Mouse (Mus musculus) lung, embryonic 14.5 days (tissue): ENCODE results near the gene T. TPM values are rescaled to one million over a fixed set of nuclear protein-coding genes. Genes with fewer than 3 reads are reported as not detected.

ENCODE experiments used
- ATAC-seq: fragments of 200-750 bp; cut with Nextera tagmentation; 2 replicates; pipeline ENCODE4 v1.8.0; 2017; ENCODE audit warnings: mild to moderate bottlenecking, moderate TSS enrichment, moderate library complexity; ENCODE audit not compliant: insufficient read depth
- DNase-seq: peaks from one replicate; pipeline ENCODE4 v3.0.0-alpha.2; 2015
- H3K27ac ChIP-seq: fragments of 300-500 bp; sonication (generic); 2 replicates; pipeline ENCODE4 v1.5.1; 2014; ENCODE audit warnings: low read depth, mild to moderate bottlenecking, moderate library complexity
- H3K27me3 ChIP-seq: fragments of 300-500 bp; sonication (generic); 2 replicates; pipeline ENCODE4 v1.6.1; 2014; ENCODE audit warnings: low read length, control low read depth; ENCODE audit not compliant: insufficient read depth
- H3K36me3 ChIP-seq: fragments of 300-500 bp; sonication (generic); 2 replicates; pipeline ENCODE4 v1.6.1; 2014; ENCODE audit warnings: control low read depth; ENCODE audit not compliant: insufficient read depth
- H3K4me1 ChIP-seq: fragments of 300-500 bp; sonication (generic); 2 replicates; pipeline ENCODE4 v1.6.1; 2014; ENCODE audit warnings: antibody characterized with exemption, control low read depth; ENCODE audit not compliant: insufficient read depth
- H3K4me2 ChIP-seq: fragments of 300-500 bp; sonication (generic); 2 replicates; pipeline ENCODE4 v1.6.1; 2014; ENCODE audit warnings: mild to moderate bottlenecking
- H3K4me3 ChIP-seq: fragments of 300-500 bp; sonication (generic); 2 replicates; pipeline ENCODE4 v1.5.1; 2014; ENCODE audit warnings: low read depth, low read length
- H3K9ac ChIP-seq: fragments of 300-500 bp; sonication (generic); 2 replicates; pipeline ENCODE4 v1.6.1; 2014
- H3K9me3 ChIP-seq: fragments of 300-500 bp; sonication (generic); 2 replicates; pipeline ENCODE4 v1.6.1; 2016; ENCODE audit warnings: low read depth, low read length, control low read depth
- CTCF ChIP-seq: IDR thresholded peaks from 2 replicates; pipeline ENCODE4 v1.5.1; 2016; ENCODE audit warnings: antibody characterized with exemption, low read depth
- WGBS: fragments of 180-500 bp; shearing (Covaris S2); extraction: QIAGEN DNeasy Blood & Tissue Kit; methylation state at CpG from one replicate; pipeline ENCODE4 v1.1.7; 2014; 5-methylcytosine and 5-hydroxymethylcytosine counted together
- polyA plus RNA-seq: library from polyadenylated mRNA; unstranded; fragments of >200 nt; fragmentation: Nextera tagmentation; extraction: Ambion mirVana; gene quantifications from 2 replicates; pipeline ENCODE4 v1.2.1, GENCODE M21; 2014

The T gene
- polyA plus RNA-seq, result 0.34 and 0.45 TPM in 2 replicates

GRCm38 (mm10) chr17:8433978-8434960 is at the start of gene T:
T (plus strand) TSS chr17:8434423.
- peak within 1 kb of the TSS; percentile 32 for H3K4me3 ChIP-seq
- 1% methylated on average over 65 of the region's 65 CpGs for WGBS
- H3K27me3 ChIP-seq, result peaks cover 90% of the 10 kb centered on the region
- DNase-seq (peak; percentile 30), ATAC-seq (no peak)
- TF ChIP-seq CTCF, result no peak
- no peaks in the 10 kb centered on the region for H3K9me3 ChIP-seq
- H3K9ac ChIP-seq, result no peak within 1 kb of the TSS
- H3K36me3 ChIP-seq, result no peaks in the 10 kb centered on the region
- H3K4me2 ChIP-seq, result peak within 1 kb of the TSS; percentile 60
- no peak within 1 kb of the TSS for H3K27ac ChIP-seq
- no peaks in the 10 kb centered on the region for H3K4me1 ChIP-seq

DNA sequence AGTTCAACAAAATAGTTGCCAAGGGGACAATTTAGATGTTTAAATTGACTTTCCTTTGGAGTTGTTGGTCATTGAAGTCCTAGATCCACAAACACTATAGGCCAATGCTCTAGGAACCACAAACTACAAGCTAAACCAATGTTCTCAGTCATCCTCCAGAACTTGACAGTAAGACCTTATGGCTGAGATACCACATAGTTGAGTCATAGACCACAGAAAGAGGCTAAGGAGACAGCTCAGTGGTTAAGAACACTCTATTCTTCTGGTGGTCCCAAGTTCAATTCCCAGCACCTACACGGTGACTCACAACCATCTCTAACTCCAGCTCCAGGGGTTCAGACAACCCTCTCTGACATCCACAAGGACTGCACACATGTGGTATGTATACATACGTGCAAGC is 48.8 kb upstream of the T start:
- TF ChIP-seq CTCF, result no peak
- no peak overlapping the region for H3K27ac ChIP-seq
- no peaks in the 10 kb centered on the region for H3K9me3 ChIP-seq
- no peaks in the 10 kb centered on the region for H3K36me3 ChIP-seq
- DNase-seq (no peak), ATAC-seq (no peak)
- no peak overlapping the region for H3K4me2 ChIP-seq
- H3K4me1 ChIP-seq, result no peaks in the 10 kb centered on the region
- peaks cover 30% of the 10 kb centered on the region for H3K27me3 ChIP-seq
- 93% methylated on average over 2 of the region's 2 CpGs for WGBS
- H3K9ac ChIP-seq, result no peak overlapping the region
- H3K4me3 ChIP-seq, result no peak overlapping the region

DNA sequence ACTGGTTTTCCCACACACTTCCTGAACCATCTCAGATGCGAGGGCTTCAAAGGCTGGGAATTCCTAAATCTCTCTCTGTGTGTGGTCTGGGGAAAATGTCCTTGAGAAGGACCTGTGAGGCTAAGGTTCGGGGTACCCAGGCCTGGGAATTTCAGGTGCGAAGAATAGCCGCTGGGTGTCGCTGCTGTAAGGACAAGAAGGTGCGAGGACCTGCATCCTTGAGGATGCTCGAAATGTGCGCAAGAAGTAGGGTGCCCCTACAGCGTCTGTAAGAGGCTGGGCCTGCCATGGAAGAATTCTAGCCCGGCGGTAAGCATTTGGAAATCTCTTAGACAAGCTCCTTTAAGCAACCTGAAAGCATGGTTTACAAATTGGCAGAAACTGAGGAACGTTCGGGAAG is 45.8 kb upstream of the T start:
- DNase-seq (peak; percentile 64), ATAC-seq (no peak)
- Histone ChIP-seq H3K9ac (no peak overlapping the region), H3K4me2 (no peak overlapping the region), H3K4me3 (no peak overlapping the region), H3K4me1 (no peaks in the 10 kb centered on the region), H3K36me3 (no peaks in the 10 kb centered on the region), H3K27ac (no peak overlapping the region), H3K9me3 (no peaks in the 10 kb centered on the region), H3K27me3 (peaks cover 46% of the 10 kb centered on the region)
- 2% methylated on average over 13 of the region's 13 CpGs for WGBS
- peak; percentile 65 for TF ChIP-seq CTCF

DNA sequence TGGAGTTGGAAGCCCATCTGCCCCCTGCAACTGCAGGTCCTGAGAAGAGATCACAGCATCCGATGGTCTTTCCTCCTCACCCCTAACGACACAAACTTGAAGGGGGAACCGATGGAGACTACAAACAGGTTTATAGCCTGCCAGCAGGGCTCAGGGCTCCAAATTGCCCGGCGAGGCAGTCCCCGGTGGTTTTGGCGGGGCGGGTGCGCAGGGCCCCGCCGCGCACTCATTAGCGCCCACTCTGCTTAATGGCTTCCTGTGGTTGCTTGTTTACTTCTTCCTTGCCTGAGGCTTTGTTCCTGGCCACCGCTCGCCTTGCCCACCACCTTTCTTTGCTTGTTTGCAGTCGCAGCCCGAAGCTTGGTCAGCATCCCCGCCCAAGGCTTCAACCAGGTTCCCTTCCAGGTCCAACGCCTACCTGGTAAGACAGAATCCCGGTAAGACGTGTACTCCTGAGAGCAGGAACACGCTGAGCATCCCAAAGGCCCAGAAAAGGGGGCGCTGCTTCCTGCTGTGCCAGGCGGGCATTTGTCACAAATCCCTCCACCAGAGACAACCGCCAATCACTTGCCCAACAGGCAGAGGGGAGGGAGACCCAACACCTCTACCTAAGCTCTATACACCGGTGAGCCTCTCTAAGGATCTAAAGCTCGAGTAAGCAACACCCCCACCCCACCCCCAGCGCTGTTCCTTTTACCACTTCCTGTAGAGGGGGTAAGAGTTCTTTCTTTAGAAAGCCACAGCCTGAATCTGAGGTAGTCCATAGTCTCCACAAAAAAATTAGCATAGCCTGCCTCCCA is 45.0 kb upstream of the T start:
- Histone ChIP-seq H3K4me3 (peak overlapping the region; percentile 12; the same call in 1 of the 2 replicates), H3K4me1 (no peaks in the 10 kb centered on the region), H3K9me3 (no peaks in the 10 kb centered on the region), H3K27me3 (peaks cover 46% of the 10 kb centered on the region), H3K27ac (no peak overlapping the region), H3K4me2 (peak overlapping the region; percentile 42), H3K36me3 (no peaks in the 10 kb centered on the region), H3K9ac (no peak overlapping the region)
- TF ChIP-seq CTCF, result no peak
- ATAC-seq (no peak), DNase-seq (no peak)
- 1% methylated on average over 28 of the region's 28 CpGs for WGBS

DNA sequence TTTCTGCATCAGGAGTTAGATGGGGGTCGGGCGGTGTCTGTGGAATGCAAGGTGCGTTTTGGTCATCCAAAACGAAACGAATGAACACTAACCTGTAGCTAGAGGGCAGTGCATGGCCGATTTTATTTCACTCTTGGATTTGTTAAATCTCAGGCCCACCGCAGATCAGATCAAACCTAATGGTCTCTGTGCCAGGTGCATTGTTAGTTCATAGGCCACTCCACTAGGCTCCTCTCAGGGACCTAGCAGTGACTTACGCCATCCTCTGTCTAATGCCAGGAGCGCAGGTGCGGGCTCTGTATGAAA is 44.5 kb upstream of the T start:
- Histone ChIP-seq H3K4me1 (no peaks in the 10 kb centered on the region), H3K9ac (no peak overlapping the region), H3K9me3 (no peaks in the 10 kb centered on the region), H3K27me3 (peaks cover 46% of the 10 kb centered on the region), H3K4me3 (0 out of 2 replicates have a peak overlapping the region, but pooled peaks have one; percentile 12), H3K36me3 (no peaks in the 10 kb centered on the region), H3K4me2 (peak overlapping the region; percentile 42), H3K27ac (no peak overlapping the region)
- no peak for TF ChIP-seq CTCF
- DNase-seq, result no peak
- WGBS, result 4% methylated on average over 10 of the region's 10 CpGs
- no peak for ATAC-seq

DNA sequence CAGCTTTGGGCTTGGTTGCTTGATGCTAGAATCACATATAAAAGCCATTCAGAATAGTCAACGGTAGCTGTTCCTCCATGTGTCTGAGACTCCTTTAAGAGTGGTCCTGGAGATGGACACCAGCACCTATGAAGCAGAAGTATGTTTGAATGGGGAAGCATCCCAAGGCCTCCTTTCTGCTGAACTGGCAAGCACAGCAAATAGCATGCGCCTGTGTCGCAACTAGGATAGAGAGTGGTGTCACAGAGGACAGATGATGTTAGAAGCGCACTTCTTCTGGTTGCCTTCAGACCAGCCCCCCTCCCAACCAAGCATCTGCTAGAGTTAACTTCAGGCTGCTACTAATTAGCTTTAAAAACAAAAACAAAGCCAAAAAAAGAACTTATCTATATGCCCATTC is 43.7 kb upstream of the T start:
- no peak for TF ChIP-seq CTCF
- 46% methylated on average over 4 of the region's 4 CpGs for WGBS
- no peak for ATAC-seq
- Histone ChIP-seq H3K27me3 (peaks cover 46% of the 10 kb centered on the region), H3K36me3 (no peaks in the 10 kb centered on the region), H3K9ac (no peak overlapping the region), H3K4me1 (no peaks in the 10 kb centered on the region), H3K4me3 (no peak overlapping the region), H3K27ac (no peak overlapping the region), H3K4me2 (no peak overlapping the region), H3K9me3 (no peaks in the 10 kb centered on the region)
- no peak for DNase-seq

GRCm38 (mm10) chr17:8396371-8396770 is 37.9 kb upstream of the T start:
- no peak overlapping the region for H3K4me3 ChIP-seq
- DNase-seq (no peak), ATAC-seq (no peak)
- H3K27ac ChIP-seq, result no peak overlapping the region
- H3K9me3 ChIP-seq, result no peaks in the 10 kb centered on the region
- H3K27me3 ChIP-seq, result peaks cover 7% of the 10 kb centered on the region; the same call in 1 of the 2 replicates
- H3K4me1 ChIP-seq, result no peaks in the 10 kb centered on the region
- no peak overlapping the region for H3K9ac ChIP-seq
- H3K4me2 ChIP-seq, result no peak overlapping the region
- 54% methylated on average over 4 of the region's 4 CpGs for WGBS
- no peak for TF ChIP-seq CTCF
- no peaks in the 10 kb centered on the region for H3K36me3 ChIP-seq
